Mouse (Mus musculus) lung, adult 18-20 months (tissue): ENCODE measurements at regions not wholly inside any gene's neighbourhood (a gene's known extent, or its start where the extent isn't known, plus 50 kb on each side); places are given as distances from the start of the nearest gene placed in this dataset.
A peak's percentile ranks its signal among the peaks of the same experiment; 100 is the strongest.
"Not testable (repeated sequence)": the region's sequence is repeated elsewhere in the genome, so short reads cannot be mapped to it uniquely, and the experiment has no call there.

Experiments used
- DNase-seq, 2 experiments: peaks; one replicate each; pipeline ENCODE4 v3.0.0; 2022; ENCODE audit warnings: mixed read lengths in 2 of 2

GRCm38 (mm10) chr15:5872042-5872441, 427.5 kb upstream of the Dab2 start:
- DNase-seq: no peak

- no peak for DNase-seq
Measured at GRCm38 (mm10) chr15:5877749-5878148, 421.8 kb upstream of the Dab2 start.

DNA sequence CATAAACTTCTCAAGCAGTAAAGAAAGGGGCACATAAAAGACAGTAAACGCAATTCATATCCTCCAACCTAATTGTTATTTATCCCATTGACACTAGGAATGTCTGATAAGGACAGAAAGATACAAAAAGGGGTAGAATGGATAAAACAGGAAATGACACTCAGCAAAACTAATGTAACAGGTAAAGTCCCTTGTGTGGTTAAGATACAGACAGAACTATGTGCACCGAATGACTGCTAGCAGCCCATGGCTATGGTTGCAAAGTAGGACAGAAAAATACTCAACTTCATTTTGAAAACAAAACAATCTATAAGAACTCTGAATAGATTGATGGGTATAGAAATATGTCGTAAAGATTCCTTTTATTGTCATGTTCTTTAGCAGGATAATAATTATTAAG, 408.4 kb upstream of the Dab2 start:
- no peak for DNase-seq

- DNase-seq: no peak
Measured at GRCm38 (mm10) chr15:5892034-5892433, 407.6 kb upstream of the Dab2 start.

- not testable (repeated sequence) for DNase-seq
Measured at GRCm38 (mm10) chr15:5895688-5896470, 403.7 kb upstream of the Dab2 start.

GRCm38 (mm10) chr15:5915261-5915660, 384.3 kb upstream of the Dab2 start:
- peak in 1 of 2 experiments; percentile 10 for DNase-seq

DNA sequence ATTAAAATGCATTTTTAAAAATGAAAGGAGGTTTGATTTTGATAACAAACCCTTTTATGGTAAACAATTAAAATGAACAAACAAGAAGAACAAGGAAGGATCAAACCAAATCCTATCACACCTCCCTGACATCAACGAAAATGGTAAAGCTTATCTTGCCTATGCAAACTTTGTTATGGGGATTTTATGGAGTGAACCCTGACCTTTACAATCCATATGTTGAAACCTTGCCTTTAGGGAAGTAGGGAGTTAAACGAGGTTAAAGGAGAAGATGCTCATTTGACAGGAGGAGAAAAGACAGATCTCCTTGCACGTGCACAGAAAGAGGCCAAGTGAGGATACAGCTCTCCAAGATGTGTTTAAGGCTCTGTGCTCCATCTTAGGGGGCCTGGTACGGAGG, 379.5 kb upstream of the Dab2 start:
- DNase-seq: no peak

DNA sequence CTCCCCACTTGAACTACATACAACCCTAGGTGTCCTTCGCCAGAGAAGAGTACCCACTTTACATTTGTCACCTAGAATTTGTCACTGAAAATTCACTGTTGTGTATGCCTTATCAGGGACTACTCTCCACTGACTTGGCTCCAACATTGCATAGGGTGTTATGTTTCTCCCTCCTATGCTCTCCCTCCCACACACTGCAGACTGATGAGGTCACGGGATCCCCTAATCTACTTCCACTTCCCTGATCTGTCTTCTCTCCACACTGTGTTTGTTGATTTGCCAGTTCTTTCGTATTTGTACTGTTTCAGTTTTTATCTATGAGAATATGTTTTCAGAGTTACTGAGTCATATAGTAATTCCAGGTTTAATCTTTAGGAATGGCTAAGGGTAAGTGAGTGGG, 371.8 kb upstream of the Dab2 start:
- DNase-seq: peak; percentile 8 to 12

GRCm38 (mm10) chr15:5933586-5933985, 366.0 kb upstream of the Dab2 start:
- DNase-seq: no peak

DNA sequence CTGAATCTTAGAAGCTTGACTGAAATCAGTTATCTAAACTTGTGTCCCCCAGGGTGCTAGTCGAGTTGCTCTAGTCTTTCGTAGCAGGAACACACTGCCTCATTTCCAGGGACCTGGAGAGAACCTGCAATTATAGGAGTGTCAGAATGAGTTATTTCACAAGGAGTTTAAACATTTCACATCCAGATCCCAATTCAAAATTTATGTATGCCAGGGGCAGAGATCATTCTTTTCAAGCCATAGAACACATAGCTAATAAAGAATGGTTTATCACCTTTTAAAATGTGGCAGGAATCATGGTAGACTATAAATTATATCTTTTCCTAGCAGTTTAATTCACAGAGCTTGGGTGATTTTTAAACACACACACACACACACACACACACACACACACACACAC, 358.6 kb upstream of the Dab2 start:
- DNase-seq: no peak

GRCm38 (mm10) chr15:5946650-5947049, 352.9 kb upstream of the Dab2 start:
- no peak for DNase-seq

DNA sequence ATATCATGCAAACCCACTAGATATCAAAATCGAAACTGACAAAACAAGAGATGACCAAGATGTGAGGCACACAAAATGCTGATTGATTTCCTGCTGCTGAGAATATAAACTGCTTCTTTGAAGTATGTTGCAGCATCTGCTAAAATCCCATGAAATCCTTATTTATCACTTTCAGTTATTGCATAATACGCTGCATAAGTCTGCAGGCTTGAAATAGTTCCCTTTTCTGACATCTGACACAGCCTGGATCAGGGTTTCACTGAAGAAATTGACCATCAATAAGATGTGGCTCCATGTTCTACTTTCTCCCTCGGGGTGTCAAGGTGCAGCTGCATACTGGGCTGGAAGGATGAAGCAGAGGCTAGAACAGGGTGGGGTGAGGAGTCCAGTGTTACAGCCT, 348.7 kb upstream of the Dab2 start:
- DNase-seq: no peak

DNA sequence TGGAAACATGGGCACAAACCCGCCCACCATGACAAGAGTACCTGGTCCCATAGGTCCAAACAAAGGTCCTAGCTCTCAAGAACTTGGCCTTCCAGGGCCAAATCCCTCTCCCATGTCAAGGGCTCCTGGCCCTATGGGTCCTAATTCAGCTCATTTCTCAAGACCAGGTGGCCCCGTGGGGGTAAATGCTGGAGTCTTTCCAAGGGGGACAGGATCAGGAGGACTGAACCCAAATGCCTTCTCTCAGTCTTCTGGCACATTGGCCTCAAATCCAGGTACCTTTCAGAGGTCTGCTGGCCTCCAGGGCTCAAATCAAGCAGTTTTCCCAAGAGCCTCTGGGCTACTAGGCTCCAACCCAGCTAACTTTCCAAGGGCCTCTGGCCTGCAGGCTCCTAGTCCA, 347.9 kb upstream of the Dab2 start:
- not testable (repeated sequence) for DNase-seq

- DNase-seq: no peak
Measured at GRCm38 (mm10) chr15:5953106-5953505, 346.5 kb upstream of the Dab2 start.

DNA sequence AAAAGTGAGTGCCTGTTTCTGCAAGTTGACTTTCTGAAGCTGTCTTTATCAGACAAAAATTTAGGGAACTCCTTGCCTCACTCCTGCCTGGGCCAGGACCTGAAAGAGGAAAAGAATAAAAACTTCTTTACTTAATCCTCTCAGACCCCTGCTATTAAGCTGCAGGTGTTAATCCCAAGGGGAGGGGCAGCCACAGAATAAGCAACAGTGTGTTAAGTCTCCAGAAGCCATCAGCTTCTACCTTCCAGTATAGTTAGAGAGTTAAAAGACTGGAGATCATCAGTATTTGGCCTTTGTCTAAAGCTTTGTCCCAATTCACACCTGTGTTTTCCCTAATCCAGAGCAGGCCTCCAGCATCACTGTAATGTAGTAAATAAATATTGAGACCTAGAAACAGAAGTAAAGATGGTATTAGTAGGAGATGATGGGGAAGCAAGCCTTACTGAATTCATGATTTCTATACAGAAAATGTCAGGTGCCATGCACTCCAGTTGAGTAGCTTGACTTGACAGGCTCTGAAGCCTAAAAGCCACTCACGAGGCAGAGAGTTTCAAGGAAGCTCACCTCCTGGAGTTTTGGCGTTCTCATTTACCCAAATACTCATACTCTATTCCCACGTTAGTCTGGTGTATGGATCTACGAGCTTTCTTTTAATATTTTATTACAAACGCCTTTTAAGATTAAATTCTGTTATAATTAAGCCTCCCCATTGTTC, 308.1 kb upstream of the Dab2 start:
- DNase-seq: no peak

GRCm38 (mm10) chr15:5992146-5992545, 307.4 kb upstream of the Dab2 start:
- not testable (repeated sequence) for DNase-seq

DNA sequence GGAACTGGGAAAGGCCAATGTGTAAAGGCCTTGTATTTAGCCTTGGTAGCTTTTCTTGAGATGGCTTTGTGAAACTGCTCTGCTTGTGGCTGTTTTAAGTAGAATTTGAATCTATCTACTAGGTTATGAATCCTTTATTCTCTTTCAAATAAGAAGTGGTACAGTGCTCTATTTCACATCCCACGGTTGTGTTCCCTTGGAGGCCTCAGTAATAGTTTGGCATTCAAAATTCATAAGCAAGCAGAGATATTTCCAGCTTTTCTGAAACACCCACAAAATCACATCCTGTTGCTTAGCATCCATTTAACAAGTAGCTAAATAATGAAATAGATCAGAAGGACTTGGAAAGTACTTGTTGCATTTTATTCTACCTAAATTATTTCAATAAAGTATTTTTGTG, 298.8 kb upstream of the Dab2 start:
- DNase-seq: no peak

GRCm38 (mm10) chr15:6001394-6001793, 298.2 kb upstream of the Dab2 start:
- DNase-seq: no peak

GRCm38 (mm10) chr15:6014982-6015381, 284.6 kb upstream of the Dab2 start:
- no peak for DNase-seq

- no peak for DNase-seq
Measured at GRCm38 (mm10) chr15:6016637-6017049, 282.9 kb upstream of the Dab2 start.

DNA sequence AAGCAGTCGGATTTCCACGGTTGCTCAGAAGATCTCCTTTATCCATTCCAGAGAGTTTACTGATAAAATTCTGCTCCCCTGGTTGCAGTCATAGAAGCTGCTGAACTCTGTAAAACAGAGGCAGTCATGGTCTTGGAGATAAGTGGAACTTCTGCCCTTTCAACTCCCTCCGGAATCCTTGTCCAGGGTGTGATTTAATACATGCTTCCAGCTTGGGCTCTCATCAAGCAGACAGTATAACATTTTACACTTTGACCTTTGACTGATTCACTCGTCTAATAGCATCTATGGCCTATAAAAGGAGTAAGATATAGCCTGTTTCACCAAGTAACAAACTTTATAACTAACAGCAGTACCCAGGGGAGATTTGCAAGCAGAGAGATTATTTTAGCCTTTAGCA, 274.0 kb upstream of the Dab2 start:
- no peak for DNase-seq

GRCm38 (mm10) chr15:6029214-6029613, 270.4 kb upstream of the Dab2 start:
- no peak for DNase-seq

GRCm38 (mm10) chr15:6030396-6030795, 269.2 kb upstream of the Dab2 start:
- DNase-seq: no peak

- no peak for DNase-seq
Measured at GRCm38 (mm10) chr15:6034156-6034555, 265.4 kb upstream of the Dab2 start.
